Mouse (Mus musculus) retina, postnatal 1 day (tissue): ENCODE measurements around the gene Erg.

Source experiments
- DNase-seq: peaks from one replicate; pipeline ENCODE4 v3.0.0-alpha.2; 2012

Gene Erg

DNA sequence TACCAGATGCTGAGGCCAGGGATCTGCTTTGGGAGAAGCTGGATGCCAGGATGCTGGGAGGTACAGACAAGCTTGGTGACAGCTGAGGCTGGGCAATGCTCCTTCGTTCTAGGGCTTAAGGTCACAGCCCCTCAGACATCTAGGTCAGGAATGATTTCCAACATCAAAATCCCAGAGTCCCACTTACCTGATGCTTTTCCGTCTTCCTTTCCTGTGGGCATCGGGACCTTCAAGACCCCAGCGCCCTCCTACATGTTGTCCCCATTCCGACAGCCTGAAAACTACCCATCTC is at the start of gene Erg:
Erg (minus strand) TSS at position 283 of the 292 bp plus-strand sequence.
- no peak for DNase-seq

DNA sequence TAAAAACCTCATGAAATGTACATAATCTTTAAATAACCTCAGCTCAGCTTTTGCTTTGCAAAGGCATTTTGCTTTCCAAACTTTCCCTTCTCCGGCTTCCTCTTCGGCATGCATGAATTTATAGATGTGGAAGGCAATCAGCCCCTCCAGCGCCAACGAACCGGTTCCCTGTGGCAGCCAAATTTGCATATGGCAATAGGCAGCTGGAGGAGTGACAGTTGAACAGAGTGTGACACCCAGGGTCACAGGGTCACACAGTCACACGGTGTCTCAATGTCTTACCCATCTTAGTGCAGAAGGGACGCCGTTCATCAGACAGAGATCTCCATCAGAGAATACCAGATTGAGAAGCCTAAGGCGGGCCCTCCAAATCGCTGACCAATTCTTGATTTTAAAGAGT is 45.4 kb upstream of the Erg start:
- no peak for DNase-seq

DNA sequence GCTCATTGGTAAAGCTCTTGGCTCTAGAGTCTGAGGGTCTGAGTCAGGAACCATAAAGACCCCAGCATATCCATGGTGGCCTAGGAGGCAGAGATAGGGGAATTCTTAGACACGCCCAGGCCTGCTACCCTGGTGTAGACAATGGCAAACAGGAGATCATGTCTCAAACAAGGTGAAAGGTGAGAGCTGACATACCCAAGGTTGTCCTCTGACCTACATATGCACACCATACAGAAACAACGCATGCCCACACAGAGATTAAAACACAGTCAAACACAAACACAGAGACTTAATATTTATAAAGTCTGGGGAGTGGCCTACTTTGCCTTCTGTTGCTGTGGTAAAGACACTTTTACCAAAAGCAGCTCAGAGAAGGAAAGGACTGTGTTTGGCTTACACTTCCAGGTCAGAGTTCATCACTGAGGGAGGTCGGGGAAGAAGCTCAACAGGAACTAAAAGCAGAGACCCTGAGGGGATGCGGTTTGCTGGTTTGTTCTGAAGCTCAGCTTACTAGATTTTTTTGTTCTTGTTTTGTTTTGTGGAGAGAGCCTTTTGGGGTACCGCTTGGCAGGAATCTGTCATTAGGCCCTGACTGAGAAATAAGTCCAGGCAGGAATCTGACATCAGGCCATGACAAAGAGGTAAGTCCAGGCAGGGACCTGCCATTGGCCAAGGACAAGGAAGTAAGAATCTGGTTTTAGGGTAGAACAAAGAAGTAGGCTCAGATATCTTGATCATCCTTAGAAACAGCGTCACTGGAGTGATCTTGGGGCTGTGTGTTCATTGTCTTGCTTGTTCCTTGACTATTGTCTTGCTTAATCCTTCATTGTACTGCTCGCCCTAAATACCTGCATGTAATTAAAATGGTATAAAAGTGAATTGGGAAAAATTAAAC is 37.7 kb upstream of the Erg start:
- DNase-seq, result no peak

DNA sequence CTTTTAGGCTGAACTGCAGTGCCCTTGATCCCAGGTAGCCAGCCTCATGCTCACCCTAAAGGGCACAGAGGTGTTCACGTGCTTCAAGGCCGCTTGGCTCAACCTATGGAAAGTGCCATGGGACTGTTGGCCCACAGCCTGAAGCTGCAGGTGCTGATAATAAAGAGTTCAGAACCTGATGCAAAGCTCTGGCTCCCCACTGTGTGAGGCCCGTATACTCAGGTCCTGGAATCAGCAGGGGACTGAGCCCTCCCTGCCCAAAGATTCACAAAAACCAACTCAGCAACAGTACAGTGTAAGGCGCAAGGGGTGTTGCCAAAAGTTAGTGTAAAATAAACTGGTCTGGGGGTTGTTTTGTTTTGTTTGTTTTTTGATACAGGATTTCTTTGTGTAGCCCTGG is 36.7 kb upstream of the Erg start:
- no peak for DNase-seq

DNA sequence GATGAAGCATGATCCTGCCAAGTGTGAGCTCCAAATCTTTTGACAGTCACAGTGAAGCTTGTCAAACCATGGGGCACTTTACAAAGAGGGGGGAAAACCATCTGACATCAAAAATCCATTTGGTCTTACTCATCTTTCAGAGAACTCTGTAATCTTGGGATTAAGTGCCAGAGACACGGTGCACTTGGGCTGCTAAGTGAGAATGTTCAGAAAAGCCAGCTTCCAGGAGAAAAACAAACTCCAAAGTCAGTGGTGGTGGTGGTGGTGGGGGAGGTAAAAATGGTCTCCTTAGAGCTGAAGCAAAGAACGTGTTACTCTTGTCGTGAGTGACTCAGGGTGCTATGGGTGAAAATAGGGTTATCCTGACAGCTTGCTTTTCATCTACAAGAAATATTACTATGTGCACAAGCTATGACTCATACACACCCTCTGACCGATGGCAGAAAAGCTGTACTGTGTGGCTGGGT is 33.5 kb upstream of the Erg start:
- no peak for DNase-seq

DNA sequence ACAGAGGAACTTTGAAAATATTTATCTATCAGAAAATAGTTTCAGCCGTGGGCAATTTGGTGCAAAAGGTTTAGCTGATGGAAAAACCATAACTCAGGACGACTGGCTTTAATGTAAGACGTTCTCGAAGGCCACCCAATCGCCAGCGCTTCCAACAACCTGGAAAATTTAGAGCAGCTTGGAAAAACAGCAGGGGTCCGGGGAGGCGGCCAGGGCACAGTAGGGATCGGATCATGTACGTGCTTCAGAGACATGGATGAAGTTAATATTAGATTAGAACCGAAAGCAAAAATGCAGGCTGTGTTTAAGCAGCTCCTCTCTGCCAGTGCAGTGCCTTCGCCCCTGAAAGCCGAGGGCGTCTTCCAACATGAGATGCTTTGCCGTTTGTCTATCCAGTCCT is 31.8 kb upstream of the Erg start:
- no peak for DNase-seq

DNA sequence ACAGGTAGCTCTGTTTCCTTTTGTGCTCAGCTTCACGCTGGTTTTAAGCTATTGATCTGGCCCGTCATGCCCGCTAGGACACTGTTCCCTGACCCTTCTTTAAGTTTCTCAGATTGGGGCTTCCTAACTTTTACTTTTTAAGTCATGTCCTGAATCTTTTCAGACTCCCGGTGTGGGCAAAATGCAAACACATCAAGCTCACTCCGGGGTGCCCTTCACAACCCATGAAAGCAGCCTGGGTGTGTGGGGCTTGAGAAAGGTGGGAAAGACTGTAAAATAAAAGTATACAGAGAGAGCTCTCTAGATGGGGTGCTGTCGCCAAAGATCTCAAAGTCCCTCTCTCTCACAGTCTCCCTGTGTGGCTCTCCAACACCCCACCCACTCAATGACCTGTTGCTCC is 31.3 kb upstream of the Erg start:
- DNase-seq, result no peak

DNA sequence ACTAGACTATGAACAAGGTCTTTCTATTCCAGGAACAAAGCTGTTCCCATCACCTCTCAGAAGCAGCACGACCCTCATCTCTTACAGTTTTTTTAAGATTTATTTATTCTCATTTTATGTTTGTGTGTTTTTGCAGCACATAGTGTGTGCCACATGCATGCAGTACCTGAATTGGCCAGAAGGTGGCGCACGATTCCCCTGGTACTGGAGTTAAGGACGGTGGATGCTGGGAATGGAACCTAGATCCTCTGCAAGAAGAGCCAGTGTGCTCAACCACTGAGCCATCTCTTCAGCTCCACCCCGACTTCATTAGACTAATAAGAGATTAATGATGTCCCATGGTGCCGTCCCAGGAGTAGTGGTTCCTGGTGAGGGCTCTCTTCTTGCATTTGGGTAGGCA is 29.2 kb upstream of the Erg start:
- DNase-seq, result peak; percentile 40

DNA sequence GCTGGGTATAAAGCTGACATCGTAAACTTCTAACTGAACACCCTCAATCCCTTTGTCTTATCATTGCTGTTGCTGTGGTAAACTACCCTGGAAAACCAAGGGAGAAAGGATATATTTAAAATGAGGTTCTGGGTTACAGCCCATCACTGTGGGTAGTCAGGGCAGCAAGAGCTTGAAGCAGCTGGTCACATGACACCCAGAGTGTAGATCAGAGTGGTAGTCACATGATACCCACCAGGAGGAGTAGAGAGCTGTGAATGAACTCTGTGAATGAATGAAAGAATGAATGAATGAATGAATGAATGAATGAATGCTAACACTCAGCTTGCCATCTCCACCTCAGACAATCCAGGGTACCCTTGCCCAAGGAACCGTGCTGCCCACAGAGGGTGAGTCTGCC is 28.1 kb upstream of the Erg start:
- no peak for DNase-seq

DNA sequence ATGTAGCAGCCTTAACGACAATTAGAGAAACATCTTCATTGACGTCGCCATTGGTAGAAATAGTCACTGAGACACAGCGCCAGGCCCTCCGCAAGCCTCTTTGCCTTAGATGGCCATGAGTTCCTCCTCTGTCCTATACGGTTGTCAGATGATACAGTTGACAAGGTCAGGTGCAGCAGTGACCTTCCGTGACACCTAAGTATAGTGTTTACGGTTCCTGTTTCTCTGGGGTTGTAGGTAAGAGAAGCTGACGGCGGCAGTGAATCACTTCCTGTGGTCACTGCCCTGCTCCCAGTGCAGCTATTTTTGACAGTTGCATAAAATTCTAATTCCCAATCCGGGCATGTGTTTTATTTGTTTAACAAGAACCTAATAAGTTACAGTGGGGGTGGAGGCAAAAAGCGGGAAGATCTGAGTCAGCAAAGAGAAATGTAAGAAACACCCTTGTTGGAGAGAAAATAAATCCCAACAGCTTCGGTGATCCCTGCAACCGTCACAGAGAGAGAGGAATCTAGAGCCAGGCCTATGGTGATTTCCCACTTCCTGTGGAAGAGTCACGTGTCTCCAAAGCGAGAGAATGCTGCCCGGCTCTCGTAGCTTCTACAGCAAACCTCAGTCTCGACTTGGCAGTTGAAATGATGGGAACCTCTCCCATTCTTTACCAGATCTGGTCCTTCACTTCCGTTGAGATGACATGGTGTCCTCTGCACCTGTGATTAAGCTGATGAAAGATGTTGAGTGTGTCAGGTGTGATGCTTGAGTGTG is 25.8 kb upstream of the Erg start:
- DNase-seq, result no peak

DNA sequence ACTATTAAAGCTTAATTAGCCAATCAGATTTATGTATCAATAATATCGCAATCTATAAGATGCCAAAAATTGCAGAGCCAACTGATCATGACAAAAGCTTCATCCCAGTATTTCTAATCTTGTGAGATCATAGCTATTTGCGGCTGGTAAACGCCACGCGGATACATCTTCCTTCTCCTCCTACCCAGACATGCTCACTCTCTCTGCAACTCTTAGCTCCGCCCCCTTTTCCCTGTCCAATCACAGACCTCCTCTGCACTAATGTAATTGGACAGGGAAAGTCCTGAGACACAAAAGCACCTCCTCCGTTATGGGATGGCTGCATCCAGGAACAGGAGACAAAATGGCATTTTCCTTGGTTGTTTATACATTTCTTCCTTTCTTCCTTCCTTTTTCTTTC is 22.2 kb upstream of the Erg start:
- peak; percentile 34 for DNase-seq

DNA sequence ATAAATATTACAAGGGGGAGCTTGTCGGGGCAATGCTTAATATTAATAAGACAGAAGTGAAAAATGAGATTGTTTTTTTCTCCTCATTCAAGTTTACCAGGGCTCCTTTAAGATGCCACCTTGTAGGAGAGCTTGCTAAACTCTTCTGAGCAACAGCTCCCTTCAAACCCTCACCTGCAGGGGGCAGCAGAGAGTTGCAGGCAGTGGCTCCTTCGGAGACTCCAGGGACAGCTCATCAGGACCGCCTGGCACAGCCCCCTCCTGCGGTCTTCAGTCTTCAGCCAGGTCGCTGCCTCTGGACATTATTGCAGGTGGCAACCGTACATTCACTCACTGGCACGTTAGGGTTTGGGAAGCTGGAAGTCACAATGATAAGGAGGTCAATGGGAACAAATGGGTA is 18.9 kb upstream of the Erg start:
- DNase-seq, result peak; percentile 75

DNA sequence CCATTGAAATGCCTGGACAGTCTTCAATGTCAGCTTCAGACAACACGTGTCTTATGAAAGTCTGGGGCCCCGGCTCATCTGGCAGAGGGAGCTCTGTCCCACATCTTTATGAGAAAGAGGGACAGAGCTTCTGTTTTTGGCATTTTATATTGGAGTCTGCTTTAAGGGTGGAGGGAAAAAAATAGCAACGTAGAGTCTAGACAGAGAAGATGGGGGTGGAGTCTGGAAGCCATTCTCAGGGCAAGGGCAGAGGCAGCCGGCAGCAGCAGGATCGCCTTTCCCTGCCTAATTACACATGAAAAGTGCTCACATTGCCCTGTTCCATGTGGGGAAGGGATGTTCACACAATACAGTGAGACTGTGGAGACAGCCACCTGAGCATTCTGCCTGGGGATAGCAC is 16.1 kb upstream of the Erg start:
- DNase-seq, result no peak

DNA sequence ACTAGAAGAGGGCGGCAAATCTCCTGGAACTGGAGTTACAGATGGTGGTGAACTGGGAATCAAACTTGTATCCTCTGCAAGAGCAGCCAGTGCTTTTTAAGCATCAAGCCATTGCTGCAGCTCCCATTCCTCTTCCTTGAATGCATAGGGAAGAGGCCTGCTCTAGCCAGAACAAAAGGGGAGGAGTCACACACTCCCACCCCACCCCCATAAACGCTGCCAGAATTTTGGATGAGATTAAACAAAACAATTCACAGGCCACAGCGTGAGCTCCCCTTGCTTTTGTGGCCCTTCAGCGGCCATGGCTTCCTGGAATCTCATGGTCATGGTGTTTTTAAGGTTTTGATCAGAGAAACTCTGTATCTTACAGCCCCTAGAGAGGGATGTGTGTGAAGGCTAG is 15.4 kb upstream of the Erg start:
- peak; percentile 14 for DNase-seq

DNA sequence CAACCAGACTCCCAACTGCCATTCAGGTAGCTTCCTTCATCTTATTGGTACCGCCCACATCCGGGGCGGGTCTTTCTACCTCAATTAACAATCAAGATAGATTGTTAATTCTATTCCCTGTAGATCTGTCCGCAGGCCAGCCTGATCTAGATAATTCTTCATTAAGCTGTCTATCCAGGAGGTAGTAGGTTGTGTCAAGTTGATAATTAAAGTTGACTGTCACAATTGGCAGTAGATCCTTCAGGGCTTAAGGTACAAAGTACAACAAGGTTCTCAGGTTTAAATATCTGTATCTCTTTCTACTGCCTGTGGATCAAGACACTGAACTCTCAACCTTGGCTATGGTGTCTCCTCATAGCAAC is 14.8 kb upstream of the Erg start:
- no peak for DNase-seq

DNA sequence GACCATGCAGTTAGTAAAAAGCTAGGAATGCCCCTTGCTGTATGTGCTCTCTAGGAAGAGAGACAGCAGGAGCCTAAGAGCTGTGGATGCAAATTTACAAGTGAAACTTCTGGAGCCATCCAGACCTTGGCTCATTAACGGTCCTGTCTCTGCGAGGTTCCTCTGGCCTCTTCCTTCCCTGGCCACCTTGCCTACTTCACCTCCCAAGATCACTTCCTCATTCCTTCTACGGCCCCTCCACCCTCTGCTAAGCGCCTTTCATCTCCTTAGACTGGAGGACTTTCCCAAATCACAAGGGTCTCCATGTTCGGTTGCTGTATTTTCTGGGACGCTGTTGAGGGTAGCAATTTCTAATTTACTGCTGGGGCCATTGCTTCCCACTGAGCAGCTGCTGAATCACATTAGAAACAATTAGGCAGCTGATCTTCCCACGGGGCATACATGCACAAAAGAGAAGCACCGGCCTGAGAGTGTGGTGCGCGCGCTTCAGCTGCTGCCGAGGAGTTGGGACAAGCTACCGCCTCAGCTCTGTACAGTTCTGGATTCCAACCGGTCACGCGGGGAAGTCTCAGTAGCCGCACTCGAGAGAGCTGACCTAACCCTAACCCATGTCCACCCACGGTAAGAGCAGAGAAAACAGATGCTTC is 14.3 kb upstream of the Erg start:
- DNase-seq, result peak; percentile 82

DNA sequence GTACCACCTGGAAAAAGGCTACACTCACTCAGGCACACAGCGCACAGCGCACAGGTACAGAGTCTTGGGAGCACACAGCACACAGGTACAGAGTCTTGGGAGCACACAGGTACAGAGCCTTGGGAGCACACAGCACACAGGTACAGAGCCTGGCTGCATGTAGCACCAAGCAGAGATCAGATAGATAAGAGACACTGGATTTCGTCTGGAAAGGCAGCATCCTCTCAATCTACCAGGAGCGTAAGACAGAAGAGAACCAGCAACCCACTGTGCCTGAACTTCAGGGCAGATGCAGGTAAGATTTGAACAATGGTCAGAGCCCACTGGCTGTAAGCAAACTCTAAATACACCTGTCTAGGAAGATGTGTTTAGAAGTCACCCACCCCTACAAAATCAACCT is 12.5 kb upstream of the Erg start:
- DNase-seq, result no peak

DNA sequence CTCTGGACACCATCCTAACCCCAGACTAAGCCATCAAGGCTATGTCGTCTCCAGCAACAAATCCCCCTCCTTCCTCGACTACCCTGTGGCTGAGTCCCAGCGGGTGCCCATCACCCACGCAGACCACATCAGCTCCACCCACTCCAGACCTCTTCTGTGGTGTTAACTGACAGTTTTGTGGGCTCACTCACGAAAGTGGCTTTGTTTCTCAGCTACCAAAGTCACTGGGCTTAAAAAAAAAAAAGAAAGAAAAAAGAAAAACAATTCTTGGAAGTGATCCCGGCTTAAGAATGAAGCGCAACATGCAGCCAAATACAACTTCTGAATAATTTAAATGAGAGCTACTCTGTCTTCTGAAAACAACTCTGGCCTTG is 11.2 kb upstream of the Erg start:
- no peak for DNase-seq

DNA sequence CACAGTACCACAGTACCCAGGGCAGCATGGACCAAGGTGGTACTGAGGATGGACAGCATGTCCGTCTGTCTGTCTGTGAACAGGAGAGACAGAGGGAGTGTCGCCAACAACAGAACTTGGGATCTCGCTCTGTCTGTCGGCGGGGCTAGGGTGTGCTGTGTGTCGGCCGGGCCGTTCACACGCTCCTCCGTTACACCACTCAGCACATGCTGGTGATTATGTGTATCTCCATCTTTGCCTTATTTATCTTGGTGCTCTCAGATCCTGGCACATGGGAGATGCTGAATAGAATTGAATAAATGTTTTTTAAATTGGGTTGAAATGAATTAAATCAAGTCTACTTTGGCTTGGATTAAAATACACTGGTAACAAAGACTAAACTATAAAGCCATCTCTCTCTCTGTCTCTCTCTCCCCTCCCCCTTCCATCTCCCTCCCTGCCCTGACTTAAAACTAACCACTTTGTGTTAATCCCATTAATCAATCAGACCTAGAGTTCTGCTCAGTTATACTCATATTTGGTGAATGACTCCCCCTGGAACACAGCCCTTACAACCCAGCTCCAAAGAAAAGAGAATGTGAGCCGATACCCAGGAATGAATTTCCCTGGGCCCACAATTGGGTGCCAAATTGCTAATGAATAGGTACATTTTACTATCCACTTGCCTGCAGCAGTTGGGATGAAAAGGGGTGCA is 10.6 kb upstream of the Erg start:
- no peak for DNase-seq

DNA sequence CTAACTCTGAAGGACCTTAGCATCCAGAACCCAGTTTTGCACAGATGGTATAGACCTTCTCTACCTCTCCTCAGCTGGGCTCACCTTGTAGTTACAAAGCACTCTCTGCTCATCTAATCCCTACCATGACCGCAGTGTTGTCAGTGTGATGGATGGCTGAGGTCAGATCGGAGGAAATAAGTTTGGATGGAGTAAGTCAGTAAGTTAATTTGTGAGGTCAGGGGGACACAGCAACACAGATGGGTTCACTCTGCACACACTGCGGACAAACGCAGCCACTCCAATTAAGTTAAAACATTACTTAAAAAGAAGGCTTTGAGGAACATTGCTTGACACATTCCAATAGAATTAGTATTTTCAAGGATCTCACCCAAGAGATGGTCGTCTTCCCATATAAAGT is 2.5 kb upstream of the Erg start:
- no peak for DNase-seq

DNA sequence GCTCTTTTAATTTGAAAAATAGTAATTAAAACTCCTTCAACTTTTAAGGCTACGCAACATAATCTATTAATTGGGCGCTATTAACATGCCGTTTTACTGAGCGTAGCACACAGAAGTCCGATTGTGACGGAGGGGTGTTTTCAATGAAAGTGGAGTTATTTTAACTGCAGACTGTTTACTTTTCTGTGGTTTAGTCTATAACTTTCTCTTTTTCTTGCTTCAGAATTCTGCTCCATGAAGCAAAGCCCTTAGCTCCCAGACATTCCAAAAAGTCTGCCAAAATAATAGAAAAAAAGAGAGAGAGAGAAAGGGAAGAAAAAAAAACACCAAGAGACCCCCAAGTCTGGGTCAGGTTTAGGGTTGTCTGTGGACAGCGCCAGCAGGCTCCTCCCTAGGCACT is 333 bp upstream of the Erg start:
- DNase-seq, result no peak

DNA sequence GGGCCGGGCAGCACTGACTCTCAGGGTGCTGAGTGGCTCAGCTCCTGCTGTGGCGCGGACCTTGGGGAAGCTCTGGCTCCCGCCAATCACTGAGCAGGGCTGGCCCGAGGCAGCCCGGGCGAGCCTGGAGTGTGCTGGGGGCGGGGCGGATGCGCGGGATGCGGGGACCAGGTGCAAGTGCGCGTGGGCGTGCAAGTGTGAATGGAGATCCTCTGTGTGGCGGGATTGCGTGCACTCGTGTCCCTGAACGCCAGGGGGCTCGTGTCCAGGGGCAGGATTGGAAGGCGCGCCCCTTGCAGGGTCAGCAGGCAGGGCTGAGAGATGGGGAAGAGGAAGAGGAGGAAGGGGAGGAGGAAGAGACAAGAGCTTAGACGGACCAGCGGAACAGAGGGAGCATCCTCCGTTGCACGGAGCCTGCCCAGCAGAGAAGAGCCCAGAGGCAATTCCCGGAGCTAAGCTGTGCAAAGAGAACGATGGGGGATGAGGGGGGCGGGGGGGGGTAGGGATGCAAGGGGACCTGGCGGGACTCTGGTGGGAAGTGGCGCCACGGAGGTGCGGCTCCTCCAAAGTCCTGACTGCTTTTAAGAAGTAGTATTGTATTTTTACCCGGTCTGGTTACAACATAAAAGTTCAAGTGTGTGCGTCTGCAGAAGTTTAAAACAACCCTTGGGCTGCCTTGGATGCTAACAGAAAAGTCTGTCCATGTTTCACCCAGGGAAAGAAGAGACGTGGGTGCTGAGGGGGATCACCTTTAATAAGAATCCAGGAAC is 667 bp downstream of the Erg start:
- DNase-seq, result peak; percentile 79
